ENCODE assay signal across 19 mouse cellular contexts in genomic region chr13:97215563-97215962, GRCm38 (mm10). TPM values are rescaled to one million over a fixed set of nuclear protein-coding genes. Genes with fewer than 3 reads are reported as not detected.
DNase-seq lines count a peak whose midpoint lies in the region; ATAC-seq lines count a peak whose summit lies in the region.
"Had no signal": no experiment of that assay in that cellular context is flagged by ENCODE, and none has a peak within 500 bp of the region (broad histone marks: within the 10 kb centered on the region; RNA-seq: fewer than 3 reads in every experiment).

No protein-coding gene starts in this region.

- DNase-seq in midbrain, embryonic 11.5 days (ENCODE audit: low spot score, missing footprints): peak; percentile 72
- no peak for DNase-seq in midbrain, embryonic 10.5 days (ENCODE audit: low spot score)
- DNase-seq in MN1 (ENCODE audit: low spot score): no peak
- no peak for DNase-seq in left cerebral cortex, postnatal 36 days (ENCODE audit: low spot score in 2 of 2)
- DNase-seq: adrenal gland, postnatal 25 days; B cell, adult 2 months; cerebellum, adult 2 months; gastrocnemius, postnatal 25 days; heart, postnatal 10 days; right cerebral cortex, adult 18-20 months had no signal

- H3K36me3 ChIP-seq in midbrain, embryonic 11.5 days (ENCODE audit: control insufficient read depth, insufficient read depth, low read length): no peaks in the 10 kb centered on the region
- H3K36me3 ChIP-seq in midbrain, embryonic 10.5 days: no peaks in the 10 kb centered on the region
- no peaks in the 10 kb centered on the region for H3K36me3 ChIP-seq in forebrain, embryonic 16.5 days (ENCODE audit: control insufficient read depth, insufficient read depth)
- no peaks in the 10 kb centered on the region for H3K36me3 ChIP-seq in midbrain, embryonic 13.5 days
- H3K36me3 ChIP-seq: embryonic facial prominence, embryonic 15.5 days; kidney, embryonic 15.5 days had no signal

- H3K9ac ChIP-seq in midbrain, embryonic 11.5 days (ENCODE audit: low read length): no peak overlapping the region
- no peak overlapping the region for H3K9ac ChIP-seq in forebrain, embryonic 16.5 days (replicated peaks; ENCODE audit: low read depth, low read length)
- no peak overlapping the region for H3K9ac ChIP-seq in midbrain, embryonic 13.5 days (replicated peaks)
- H3K9ac ChIP-seq: embryonic facial prominence, embryonic 15.5 days; kidney, embryonic 15.5 days; liver, embryonic 14.5 days had no signal

- peak; percentile 47; the same call in 1 of the 2 replicates for ATAC-seq in midbrain, embryonic 11.5 days (ENCODE audit: low FRiP score)
- 0 out of 2 replicates have a peak, but pooled peaks have one; percentile 31 for ATAC-seq in forebrain, embryonic 16.5 days
- ATAC-seq in midbrain, embryonic 13.5 days: peak; percentile 72
- ATAC-seq in granulocyte monocyte progenitor cell, adult 5-6 weeks (replicated peaks; ENCODE audit: poor library complexity, severe bottlenecking): no peak
- ATAC-seq: activated CD4-positive, CD25-positive, alpha-beta regulatory T cell, adult 4 months; Patski had no signal

- intact Hi-C loops in left cerebral cortex, postnatal 36 days (cut with DNase I): no loop called here

- 46% methylated on average over 4 of the region's 4 CpGs for WGBS in midbrain, embryonic 11.5 days
- whole genome bisulfite sequencing in midbrain, embryonic 10.5 days: 51% methylated on average over 4 of the region's 4 CpGs
- 11% methylated on average over 4 of the region's 4 CpGs for WGBS in forebrain, embryonic 16.5 days
- WGBS in midbrain, embryonic 13.5 days: 24% methylated on average over 4 of the region's 4 CpGs

- no peaks in the 10 kb centered on the region for H3K4me1 ChIP-seq in midbrain, embryonic 11.5 days (ENCODE audit: control insufficient read depth, insufficient read depth, low read length)
- H3K4me1 ChIP-seq in midbrain, embryonic 10.5 days: peaks cover 15% of the 10 kb centered on the region
- no peaks in the 10 kb centered on the region; the same call in 1 of the 2 replicates for H3K4me1 ChIP-seq in forebrain, embryonic 16.5 days (replicated peaks; ENCODE audit: control insufficient read depth, insufficient read depth, low read length)
- peaks cover 24% of the 10 kb centered on the region for H3K4me1 ChIP-seq in midbrain, embryonic 13.5 days (replicated peaks)
- H3K4me1 ChIP-seq: embryonic facial prominence, embryonic 15.5 days had no signal

- H3K4me3 ChIP-seq in midbrain, embryonic 11.5 days (ENCODE audit: low read depth, low read length): no peak overlapping the region
- H3K4me3 ChIP-seq in midbrain, embryonic 10.5 days: no peak overlapping the region
- H3K4me3 ChIP-seq in forebrain, embryonic 16.5 days (replicated peaks; ENCODE audit: low read length): no peak overlapping the region
- no peak overlapping the region for H3K4me3 ChIP-seq in midbrain, embryonic 13.5 days (replicated peaks)
- H3K4me3 ChIP-seq: embryonic facial prominence, embryonic 15.5 days; kidney, embryonic 15.5 days; myocyte had no signal

- no peaks in the 10 kb centered on the region for H3K27me3 ChIP-seq in midbrain, embryonic 11.5 days (ENCODE audit: control insufficient read depth, insufficient read depth, low read length)
- H3K27me3 ChIP-seq in midbrain, embryonic 10.5 days (ENCODE audit: low read depth, poor library complexity, severe bottlenecking): no peaks in the 10 kb centered on the region
- no peaks in the 10 kb centered on the region for H3K27me3 ChIP-seq in forebrain, embryonic 16.5 days (replicated peaks; ENCODE audit: control insufficient read depth, insufficient read depth, low read length)
- H3K27me3 ChIP-seq in midbrain, embryonic 13.5 days: no peaks in the 10 kb centered on the region
- H3K27me3 ChIP-seq: embryonic facial prominence, embryonic 15.5 days; kidney, embryonic 15.5 days had no signal

- H3K9me3 ChIP-seq in midbrain, embryonic 11.5 days (ENCODE audit: control insufficient read depth, low read length): no peaks in the 10 kb centered on the region
- no peaks in the 10 kb centered on the region for H3K9me3 ChIP-seq in midbrain, embryonic 10.5 days (replicated peaks)
- H3K9me3 ChIP-seq in forebrain, embryonic 16.5 days (ENCODE audit: control insufficient read depth, low read length): peaks cover under 1% of the 10 kb centered on the region; the same call in 1 of the 2 replicates
- no peaks in the 10 kb centered on the region for H3K9me3 ChIP-seq in midbrain, embryonic 13.5 days
- H3K9me3 ChIP-seq: embryonic facial prominence, embryonic 15.5 days; kidney, embryonic 15.5 days had no signal

- H3K4me2 ChIP-seq in midbrain, embryonic 11.5 days: no peak overlapping the region
- H3K4me2 ChIP-seq in forebrain, embryonic 16.5 days (ENCODE audit: low read length): no peak overlapping the region
- H3K4me2 ChIP-seq in midbrain, embryonic 13.5 days (replicated peaks): no peak overlapping the region
- H3K4me2 ChIP-seq: embryonic facial prominence, embryonic 15.5 days; kidney, embryonic 15.5 days had no signal

- no peak overlapping the region for H3K27ac ChIP-seq in midbrain, embryonic 11.5 days (ENCODE audit: low read depth, low read length)
- H3K27ac ChIP-seq in midbrain, embryonic 10.5 days (replicated peaks): no peak overlapping the region
- no peak overlapping the region for H3K27ac ChIP-seq in forebrain, embryonic 16.5 days (ENCODE audit: low read length)
- H3K27ac ChIP-seq in midbrain, embryonic 13.5 days: peak overlapping the region; percentile 44; the same call in 1 of the 2 replicates
- H3K27ac ChIP-seq: embryonic facial prominence, embryonic 15.5 days; kidney, embryonic 15.5 days; liver, embryonic 14.5 days had no signal

RNA-seq across cellular contexts. Expression of gene Hexb, which starts 17.4 kb away (rescaled TPM):
- polyA plus RNA-seq in midbrain, embryonic 11.5 days (2014; fragmentation: Nextera tagmentation; extraction: Ambion mirVana): 25.8 and 26.1 TPM in 2 replicates
- 18.5 and 19.8 TPM in 2 replicates for polyA plus RNA-seq in midbrain, embryonic 10.5 days (2016; fragmentation: Nextera tagmentation; extraction: Ambion mirVana)
- 32.8 and 38.7 TPM in 2 replicates for polyA plus RNA-seq in forebrain, embryonic 16.5 days (2015; fragmentation: Nextera tagmentation; extraction: Ambion mirVana)
- 26.1 and 26.4 TPM in 2 replicates for polyA plus RNA-seq in midbrain, embryonic 13.5 days (2015; fragmentation: Nextera tagmentation; extraction: Ambion mirVana)
- total RNA-seq in granulocyte monocyte progenitor cell, adult 5-6 weeks (2014; fragmentation: Nextera tagmentation): 27.7 and 33.3 TPM in 2 replicates
- 31.8 and 32.1 TPM in 2 replicates for total RNA-seq in granulocyte monocyte progenitor cell, adult 5-6 weeks (2017)
- 100 to 1,000 TPM; 111 to 119 TPM for total RNA-seq in left cerebral cortex, postnatal 36 days (2021)

RNA-seq across cellular contexts. Expression of gene Enc1, which starts 25.3 kb away (rescaled TPM):
- polyA plus RNA-seq in midbrain, embryonic 11.5 days (2014; fragmentation: Nextera tagmentation; extraction: Ambion mirVana): 18.4 and 19.8 TPM in 2 replicates
- 7.5 and 11.2 TPM in 2 replicates for polyA plus RNA-seq in midbrain, embryonic 10.5 days (2016; fragmentation: Nextera tagmentation; extraction: Ambion mirVana)
- polyA plus RNA-seq in forebrain, embryonic 16.5 days (2015; fragmentation: Nextera tagmentation; extraction: Ambion mirVana): 133 and 143 TPM in 2 replicates
- polyA plus RNA-seq in midbrain, embryonic 13.5 days (2015; fragmentation: Nextera tagmentation; extraction: Ambion mirVana): 50.2 and 52.1 TPM in 2 replicates
- total RNA-seq in granulocyte monocyte progenitor cell, adult 5-6 weeks (2014; fragmentation: Nextera tagmentation): 1.3 and 3.8 TPM in 2 replicates
- 2.4 and 2.5 TPM in 2 replicates for total RNA-seq in granulocyte monocyte progenitor cell, adult 5-6 weeks (2017)
- total RNA-seq in left cerebral cortex, postnatal 36 days (2021): 100 to 1,000 TPM; 570 to 627 TPM
